Mouse (Mus musculus) midbrain, embryonic 16.5 days (tissue): ENCODE measurements around the gene Gm6525. TPM values are rescaled to one million over a fixed set of nuclear protein-coding genes. Genes with fewer than 3 reads are reported as not detected.
A peak's percentile ranks its signal among the peaks of the same experiment; 100 is the strongest.

ENCODE experiments used
- ATAC-seq: fragments of 200-750 bp; cut with Nextera tagmentation; 2 replicates; pipeline ENCODE4 v1.8.0; 2017; ENCODE audit warnings: moderate TSS enrichment
- H3K27ac ChIP-seq: fragments of 300-500 bp; sonication (generic); 2 replicates; pipeline ENCODE4 v1.5.1; 2014; ENCODE audit warnings: mild to moderate bottlenecking, low read length, mixed read lengths
- H3K27me3 ChIP-seq: fragments of 300-500 bp; sonication (generic); 2 replicates; pipeline ENCODE4 v1.6.1; 2014; ENCODE audit warnings: low read depth, low read length, mixed read lengths; ENCODE audit not compliant: control insufficient read depth, insufficient read depth
- H3K36me3 ChIP-seq: fragments of 300-500 bp; sonication (generic); 2 replicates; pipeline ENCODE4 v1.6.1; 2014; ENCODE audit warnings: mild to moderate bottlenecking, low read length, moderate library complexity, mixed read lengths; ENCODE audit not compliant: control insufficient read depth, insufficient read depth
- H3K4me1 ChIP-seq: fragments of 300-500 bp; sonication (generic); 2 replicates; pipeline ENCODE4 v1.6.1; 2014; ENCODE audit warnings: mild to moderate bottlenecking, low read length, mixed read lengths; ENCODE audit not compliant: control insufficient read depth, insufficient read depth
- H3K4me2 ChIP-seq: fragments of 300-500 bp; sonication (generic); 2 replicates; pipeline ENCODE4 v1.6.1; 2014; ENCODE audit warnings: mild to moderate bottlenecking, low read length, mixed read lengths
- H3K4me3 ChIP-seq: fragments of 300-500 bp; sonication (generic); 2 replicates; pipeline ENCODE4 v1.5.1; 2014; ENCODE audit warnings: low read depth, mild to moderate bottlenecking, low read length, moderate library complexity, mixed read lengths
- H3K9ac ChIP-seq: fragments of 300-500 bp; sonication (generic); 2 replicates; pipeline ENCODE4 v1.6.1; 2014; ENCODE audit warnings: low read depth, low read length, mixed read lengths
- H3K9me3 ChIP-seq: fragments of 300-500 bp; sonication (generic); replicated peaks from 2 replicates; pipeline ENCODE4 v1.6.1; 2014; ENCODE audit warnings: mild to moderate bottlenecking, low read length, mixed read lengths; ENCODE audit not compliant: control insufficient read depth, poor library complexity, severe bottlenecking
- WGBS: fragments of 180-500 bp; shearing (Covaris S2); extraction: QIAGEN DNeasy Blood & Tissue Kit; methylation state at CpG from one replicate; pipeline ENCODE4 v1.1.7; 2014; 5-methylcytosine and 5-hydroxymethylcytosine counted together
- polyA plus RNA-seq: library from polyadenylated mRNA; unstranded; fragments of >200 nt; fragmentation: Nextera tagmentation; extraction: Ambion mirVana; gene quantifications from 2 replicates; pipeline ENCODE4 v1.2.1, GENCODE M21; 2015

Gm6525 gene
- polyA plus RNA-seq, 1 experiment from 2014 or later, result 2.5 TPM

DNA sequence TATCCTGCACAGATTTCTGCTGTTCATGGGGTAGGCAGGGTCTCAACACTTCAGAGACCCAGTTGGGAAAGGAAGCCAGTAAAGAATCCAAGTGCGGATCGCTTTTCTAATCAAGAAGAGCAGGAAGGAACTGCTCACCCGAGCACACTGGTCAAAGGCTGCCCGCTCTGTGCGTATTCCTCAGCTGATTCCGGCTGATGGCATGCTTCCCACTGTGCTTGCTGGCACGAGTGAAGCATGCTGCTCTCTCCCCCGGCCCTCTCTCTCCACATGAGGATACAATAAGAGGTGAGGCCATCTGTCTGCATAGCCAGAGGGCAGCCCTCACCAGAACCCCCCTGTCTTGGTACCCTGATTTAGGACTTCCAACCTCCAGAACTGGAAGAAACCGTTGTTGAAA is 41.3 kb downstream of the Gm6525 start:
- Histone ChIP-seq H3K9ac (peak overlapping the region; percentile 47; the same call in 1 of the 2 replicates), H3K36me3 (no peaks in the 10 kb centered on the region), H3K4me1 (peaks cover 62% of the 10 kb centered on the region), H3K27me3 (no peaks in the 10 kb centered on the region), H3K4me2 (peak overlapping the region; percentile 52), H3K4me3 (peak overlapping the region; percentile 18; the same call in 1 of the 2 replicates), H3K9me3 (no peaks in the 10 kb centered on the region), H3K27ac (peak overlapping the region; percentile 28; the same call in 1 of the 2 replicates)
- WGBS, result 25% methylated on average over 9 of the region's 9 CpGs
- ATAC-seq, result 0 out of 2 replicates have a peak, but pooled peaks have one; percentile 13

- H3K27ac ChIP-seq, result peak overlapping the region; percentile 28; the same call in 1 of the 2 replicates
- H3K36me3 ChIP-seq, result no peaks in the 10 kb centered on the region
- no peaks in the 10 kb centered on the region for H3K27me3 ChIP-seq
- peak overlapping the region; percentile 18; the same call in 1 of the 2 replicates for H3K4me3 ChIP-seq
- WGBS, result 69% methylated on average over 15 of the region's 15 CpGs
- H3K4me1 ChIP-seq, result peaks cover 61% of the 10 kb centered on the region
- no peak for ATAC-seq
- H3K9ac ChIP-seq, result peak overlapping the region; percentile 47; the same call in 1 of the 2 replicates
- H3K4me2 ChIP-seq, result peak overlapping the region; percentile 52
- no peaks in the 10 kb centered on the region for H3K9me3 ChIP-seq
Measured at GRCm38 (mm10) chr3:84215743-84216360, 41.9 kb downstream of the Gm6525 start.

DNA sequence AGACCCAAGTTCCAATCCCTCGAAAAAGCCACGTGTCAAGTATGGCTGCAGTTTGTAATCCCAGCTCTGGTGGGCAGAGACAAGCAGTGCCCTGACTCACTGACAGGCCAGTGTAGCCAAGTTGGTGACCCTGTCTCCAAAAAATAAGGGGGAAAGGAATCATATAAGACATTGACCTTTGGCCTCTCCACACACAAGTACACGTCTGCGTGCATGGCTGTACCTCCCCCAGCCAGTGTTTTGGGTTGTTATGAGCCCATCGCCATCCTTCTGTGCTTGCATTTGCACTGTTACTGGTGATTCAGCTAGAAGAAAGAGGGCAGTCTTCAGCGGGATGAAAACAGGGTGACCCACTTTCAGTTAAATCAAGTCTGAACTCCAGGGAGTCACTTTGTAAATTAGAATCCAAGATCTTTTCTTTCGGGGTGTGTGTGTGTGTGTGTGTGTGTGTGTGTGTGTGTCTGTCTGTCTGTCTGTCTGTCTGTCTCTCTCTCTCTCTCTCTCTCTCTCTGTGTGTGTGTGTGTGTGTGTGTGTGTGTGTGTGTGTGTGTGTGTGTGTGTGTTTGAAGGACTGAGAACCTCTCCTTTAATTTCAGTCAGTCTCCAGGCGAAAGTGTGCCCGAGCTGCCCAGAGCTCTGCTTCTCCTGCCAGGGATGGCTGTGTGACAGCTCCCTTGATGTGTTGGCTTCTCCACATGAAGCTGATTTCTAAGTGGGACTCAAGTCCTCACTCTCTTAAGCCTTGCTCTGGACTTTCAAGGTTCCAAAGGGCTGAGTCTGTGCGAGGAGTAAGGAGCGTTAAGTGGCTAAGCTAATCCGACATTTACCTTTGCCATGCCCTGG is 43.4 kb downstream of the Gm6525 start:
- H3K36me3 ChIP-seq, result no peaks in the 10 kb centered on the region
- peak overlapping the region; percentile 84 for H3K4me2 ChIP-seq
- H3K27ac ChIP-seq, result peak overlapping the region; percentile 67; the same call in 1 of the 2 replicates
- ATAC-seq, result no peak
- no peaks in the 10 kb centered on the region for H3K27me3 ChIP-seq
- 33% methylated on average over 12 of the region's 12 CpGs for WGBS
- H3K9ac ChIP-seq, result peak overlapping the region; percentile 42
- peak overlapping the region; percentile 67 for H3K4me3 ChIP-seq
- peaks cover 64% of the 10 kb centered on the region for H3K4me1 ChIP-seq
- H3K9me3 ChIP-seq, result no peaks in the 10 kb centered on the region

- H3K4me1 ChIP-seq, result peaks cover 60% of the 10 kb centered on the region
- H3K27me3 ChIP-seq, result no peaks in the 10 kb centered on the region
- ATAC-seq, result no peak
- peak overlapping the region; percentile 84 for H3K4me2 ChIP-seq
- no peaks in the 10 kb centered on the region for H3K9me3 ChIP-seq
- peak overlapping the region; percentile 67; the same call in 1 of the 2 replicates for H3K27ac ChIP-seq
- H3K9ac ChIP-seq, result peak overlapping the region; percentile 42
- H3K36me3 ChIP-seq, result no peaks in the 10 kb centered on the region
- peak overlapping the region; percentile 67 for H3K4me3 ChIP-seq
- 16% methylated on average over 4 of the region's 4 CpGs for WGBS
Measured at GRCm38 (mm10) chr3:84217961-84218351, 44.1 kb downstream of the Gm6525 start.

- Histone ChIP-seq H3K4me3 (peak overlapping the region; percentile 67), H3K4me1 (peaks cover 60% of the 10 kb centered on the region), H3K27ac (no peak overlapping the region), H3K4me2 (peak overlapping the region; percentile 84), H3K36me3 (no peaks in the 10 kb centered on the region), H3K9me3 (no peaks in the 10 kb centered on the region), H3K9ac (peak overlapping the region; percentile 42), H3K27me3 (no peaks in the 10 kb centered on the region)
- 50% methylated on average over 2 of the region's 2 CpGs for WGBS
- ATAC-seq, result no peak
Measured at GRCm38 (mm10) chr3:84218498-84218897, 44.6 kb downstream of the Gm6525 start.

GRCm38 (mm10) chr3:84219166-84219710 is 45.3 kb downstream of the Gm6525 start:
- Histone ChIP-seq H3K9me3 (no peaks in the 10 kb centered on the region), H3K4me2 (peak overlapping the region; percentile 84), H3K27me3 (no peaks in the 10 kb centered on the region), H3K27ac (peak overlapping the region; percentile 97), H3K4me3 (peak overlapping the region; percentile 67), H3K9ac (peak overlapping the region; percentile 86), H3K4me1 (peaks cover 58% of the 10 kb centered on the region), H3K36me3 (no peaks in the 10 kb centered on the region)
- ATAC-seq, result no peak
- WGBS, result 8% methylated on average over 2 of the region's 2 CpGs

DNA sequence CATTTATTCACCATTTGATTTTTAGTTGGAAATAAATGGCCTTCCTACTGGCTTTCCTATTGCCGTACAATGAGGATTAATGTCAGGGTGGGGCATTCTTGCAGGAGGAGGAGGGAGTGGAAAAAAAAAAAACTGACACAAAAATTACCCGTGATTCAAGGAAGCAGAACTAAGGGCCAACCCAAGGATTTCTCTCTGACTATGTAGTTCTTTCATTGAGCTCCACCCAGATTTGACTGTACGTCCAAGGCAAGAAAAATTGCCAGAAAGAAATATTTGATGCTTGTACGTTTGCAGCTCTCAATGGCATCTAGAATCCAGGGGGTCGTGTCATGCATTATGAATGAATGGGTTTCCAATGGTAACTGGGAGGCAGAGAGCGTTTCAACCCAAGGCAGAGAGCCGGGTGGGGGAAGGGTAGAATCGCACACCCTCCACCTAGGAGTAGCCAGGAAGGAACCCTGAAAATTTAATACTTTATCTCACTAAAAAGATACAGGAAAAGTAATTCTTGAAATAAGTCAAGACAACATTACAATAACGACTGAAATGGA is 45.9 kb downstream of the Gm6525 start:
- 4% methylated on average over 9 of the region's 9 CpGs for WGBS
- Histone ChIP-seq H3K9me3 (no peaks in the 10 kb centered on the region), H3K4me2 (peak overlapping the region; percentile 84), H3K27ac (peak overlapping the region; percentile 97), H3K4me1 (peaks cover 53% of the 10 kb centered on the region), H3K36me3 (no peaks in the 10 kb centered on the region), H3K4me3 (peak overlapping the region; percentile 67), H3K27me3 (no peaks in the 10 kb centered on the region), H3K9ac (peak overlapping the region; percentile 86)
- peak; percentile 63 for ATAC-seq

GRCm38 (mm10) chr3:84220326-84220725 is 46.4 kb downstream of the Gm6525 start:
- ATAC-seq, result peak; percentile 33; the same call in 1 of the 2 replicates
- peaks cover 47% of the 10 kb centered on the region for H3K4me1 ChIP-seq

More at GRCm38 (mm10) chr3:84220326-84220725, 46.4 kb downstream of the Gm6525 start:
- H3K9me3 ChIP-seq, result no peaks in the 10 kb centered on the region
- H3K4me2 ChIP-seq, result peak overlapping the region; percentile 84
- under 1% methylated on average over 9 of the region's 9 CpGs for WGBS
- peak overlapping the region; percentile 67 for H3K4me3 ChIP-seq
- H3K27me3 ChIP-seq, result no peaks in the 10 kb centered on the region
- H3K27ac ChIP-seq, result peak overlapping the region; percentile 97
- no peaks in the 10 kb centered on the region for H3K36me3 ChIP-seq
- peak overlapping the region; percentile 86 for H3K9ac ChIP-seq
